24 mouse cellular contexts compared by ENCODE assay signal in genomic region chr8:13609971-13610370, GRCm38 (mm10). TPM values are rescaled to one million over a fixed set of nuclear protein-coding genes. Genes with fewer than 3 reads are reported as not detected.
"Had no signal": no experiment of that assay in that cellular context is flagged by ENCODE, and none has a peak within 500 bp of the region (broad histone marks: within the 10 kb centered on the region; RNA-seq: fewer than 3 reads in every experiment).

No protein-coding gene starts in this region.

- H3K9ac ChIP-seq: lung, embryonic 14.5 days; midbrain, embryonic 12.5 days; neural tube, embryonic 12.5 days had no signal

- H3K4me3 ChIP-seq: midbrain, embryonic 10.5 days; midbrain, embryonic 12.5 days; neural tube, embryonic 12.5 days had no signal

- H3K4me1 ChIP-seq: neural tube, embryonic 12.5 days had no signal

- DNase-seq: lung, adult 18-20 months; lung, embryonic 14.5 days; lung, postnatal 10 days; lung, postnatal 4 days; midbrain, embryonic 14.5 days; retina, postnatal 1 day; right cerebral cortex, adult 18-20 months; right cerebral cortex, postnatal 25 days; right cerebral cortex, postnatal 4 days; spleen, adult 18-20 months; thymus, adult 18-20 months; thymus, postnatal 14 days; thymus, postnatal 36 days had no signal

- H3K9me3 ChIP-seq: midbrain, embryonic 10.5 days; midbrain, embryonic 12.5 days had no signal

- H3K4me2 ChIP-seq: lung, embryonic 14.5 days; midbrain, embryonic 12.5 days; neural tube, embryonic 12.5 days had no signal

- H3K27me3 ChIP-seq: midbrain, embryonic 12.5 days; neural tube, embryonic 12.5 days had no signal

- H3K27ac ChIP-seq: midbrain, embryonic 10.5 days; midbrain, embryonic 12.5 days; neural tube, embryonic 12.5 days had no signal

RNA-seq across cellular contexts. Expression of gene 1700029H14Rik, which starts 47.7 kb away (rescaled TPM):
- polyA plus RNA-seq: liver, embryonic 16.5 days; lung, embryonic 14.5 days; lung, embryonic 16.5 days; midbrain, embryonic 10.5 days; midbrain, embryonic 12.5 days; midbrain, embryonic 14.5 days; midbrain, postnatal 0 days; neural tube, embryonic 12.5 days; neural tube, embryonic 14.5 days; small intestine, adult 2 months; stomach, embryonic 14.5 days; stomach, embryonic 16.5 days; thymus, postnatal 0 days had no signal
